Mouse (Mus musculus): ENCODE measurements around the gene Zfp977.
"Not testable (repeated sequence)": the region's sequence is repeated elsewhere in the genome, so short reads cannot be mapped to it uniquely, and the experiment has no call there.

Gene Zfp977

GRCm38 (mm10) chr7:42592413-42592812 is at the start of gene Zfp977:
TSS of gene Zfp977 (minus strand) at chr7:42592547.
- DNase-seq: not testable (repeated sequence)

- DNase-seq: not testable (repeated sequence)
These were observed 38.7 kb upstream of the Zfp977 start for GRCm38 (mm10) chr7:42631031-42631430.

GRCm38 (mm10) chr7:42595666-42596065 is 3.3 kb upstream of the Zfp977 start:
- not testable (repeated sequence) for DNase-seq

GRCm38 (mm10) chr7:42591311-42591710 is 1.0 kb downstream of the Zfp977 start:
- not testable (repeated sequence) for DNase-seq

- DNase-seq: no peak
These were observed 13.9 kb downstream of the Zfp977 start, which contains the start of gene Gm21028 for GRCm38 (mm10) chr7:42578488-42578887. TSS of gene Gm21028 (minus strand) at chr7:42578588.

GRCm38 (mm10) chr7:42551766-42552165 is 40.6 kb downstream of the Zfp977 start:
- no peak for DNase-seq

All from layer of hippocampus, adult 9-11 months (tissue).